Mouse (Mus musculus) CH12.LX (cell line): Measurements from ENCODE around the gene Rgs11. TPM values are rescaled to one million over a fixed set of nuclear protein-coding genes. Genes with fewer than 3 reads are reported as not detected.
A peak's percentile ranks its signal among the peaks of the same experiment; 100 is the strongest.

Experiments
- DNase-seq: peaks from one replicate; pipeline ENCODE4 v3.0.0-alpha.2; 2013; ENCODE audit errors: extremely low read depth
- H3K27ac ChIP-seq: 2 replicates; pipeline ENCODE4 v1.5.1; 2012; ENCODE audit warnings: low read depth, mild to moderate bottlenecking, control low read depth, moderate library complexity; ENCODE audit not compliant: insufficient read depth
- H3K27me3 ChIP-seq: replicated peaks from 2 replicates; pipeline ENCODE3; 2012; ENCODE audit warnings: inconsistent platforms
- H3K36me3 ChIP-seq, 2 experiments: replicated peaks in 1 of 2; 2 replicates each; pipeline versions ENCODE3 to v1.6.1; 2012; ENCODE audit warnings: inconsistent platforms in 1 of 2, low read length in 1 of 2, mild to moderate bottlenecking in 1 of 2, mixed read lengths in 1 of 2, moderate library complexity in 1 of 2; ENCODE audit not compliant: control insufficient read depth in 1 of 2, insufficient read depth in 1 of 2
- H3K4me1 ChIP-seq, 2 experiments: 2 replicates each; pipeline ENCODE4 v1.6.1; 2012; ENCODE audit warnings: inconsistent platforms in 1 of 2, moderate library complexity in 1 of 2; ENCODE audit not compliant: insufficient read depth in 2 of 2, control insufficient read depth in 1 of 2
- H3K4me2 ChIP-seq: 2 replicates; pipeline ENCODE4 v1.6.1; 2012; ENCODE audit warnings: low read depth, mild to moderate bottlenecking, control low read depth; ENCODE audit not compliant: poor library complexity, insufficient read depth, severe bottlenecking
- H3K4me3 ChIP-seq, 3 experiments: fragments of 150-350 bp in 1 of 3; sonication (generic) in 1 of 3; replicated peaks in 1 of 3; 2 replicates each; pipeline versions ENCODE3 to v1.5.1; 2011 to 2012; ENCODE audit warnings: low read depth in 2 of 3, low read length in 2 of 3, mild to moderate bottlenecking in 2 of 3, moderate library complexity in 2 of 3, control low read depth in 1 of 3, improper control_type of control experiment in 1 of 3, inconsistent platforms in 1 of 3, mixed read lengths in 1 of 3; ENCODE audit not compliant: poor library complexity in 1 of 3
- H3K79me2 ChIP-seq: replicated peaks from 2 replicates; pipeline ENCODE4 v1.6.1; 2012; ENCODE audit warnings: mild to moderate bottlenecking, moderate library complexity; ENCODE audit not compliant: control insufficient read depth, poor library complexity, insufficient read depth, severe bottlenecking; ENCODE audit errors: extremely low read depth
- H3K9ac ChIP-seq: 2 replicates; pipeline ENCODE4 v1.6.1; 2012; ENCODE audit warnings: low read depth, mild to moderate bottlenecking, control low read depth, moderate library complexity; ENCODE audit not compliant: insufficient read depth
- H3K9me3 ChIP-seq: replicated peaks from 2 replicates; pipeline ENCODE3; 2012; ENCODE audit warnings: low read length, inconsistent platforms, mixed read lengths
- CHD2 ChIP-seq: IDR thresholded peaks from 2 replicates; pipeline ENCODE4 v1.6.1; 2011; ENCODE audit warnings: low read length, improper control_type of control experiment
- ETS1 ChIP-seq: conservative IDR thresholded peaks from 2 replicates; pipeline ENCODE4 v1.6.1; 2012; ENCODE audit warnings: low read depth, mild to moderate bottlenecking, inconsistent platforms, low read length, improper control_type of control experiment, moderate library complexity
- GABPA ChIP-seq: IDR thresholded peaks from 2 replicates; pipeline ENCODE4 v1.6.1; 2012; ENCODE audit warnings: low read depth, low read length, improper control_type of control experiment, inconsistent platforms; ENCODE audit not compliant: insufficient replicate concordance
- HCFC1 ChIP-seq: IDR thresholded peaks from 2 replicates; pipeline ENCODE4 v1.6.1; 2012; ENCODE audit warnings: low read depth, mild to moderate bottlenecking, inconsistent platforms, low read length, improper control_type of control experiment
- JUN ChIP-seq: IDR thresholded peaks from 2 replicates; pipeline ENCODE4 v1.6.1; 2011; ENCODE audit warnings: low read depth, mild to moderate bottlenecking, low read length, improper control_type of control experiment, moderate library complexity; ENCODE audit not compliant: insufficient read depth
- KAT2A ChIP-seq: IDR thresholded peaks from 2 replicates; pipeline ENCODE4 v1.6.1; 2012; ENCODE audit warnings: low read length, improper control_type of control experiment, inconsistent platforms; ENCODE audit not compliant: insufficient replicate concordance
- MAFK ChIP-seq: IDR thresholded peaks from 2 replicates; pipeline ENCODE4 v1.6.1; 2011; ENCODE audit warnings: low read length, improper control_type of control experiment; ENCODE audit not compliant: insufficient replicate concordance
- MAX ChIP-seq: IDR thresholded peaks from 2 replicates; pipeline ENCODE4 v1.6.1; 2011; ENCODE audit warnings: low read length, improper control_type of control experiment
- MAZ ChIP-seq: IDR thresholded peaks from 2 replicates; pipeline ENCODE4 v1.6.1; 2012; ENCODE audit warnings: low read depth, mild to moderate bottlenecking, inconsistent platforms, low read length, improper control_type of control experiment, moderate library complexity
- MEF2A ChIP-seq: IDR thresholded peaks from 2 replicates; pipeline ENCODE4 v1.6.1; 2014; ENCODE audit warnings: low read depth, mild to moderate bottlenecking, inconsistent platforms, low read length, improper control_type of control experiment, borderline replicate concordance
- MXI1 ChIP-seq: IDR thresholded peaks from 2 replicates; pipeline ENCODE4 v1.6.1; 2011; ENCODE audit warnings: mild to moderate bottlenecking, low read depth, low read length, improper control_type of control experiment
- MYC ChIP-seq: IDR thresholded peaks from 2 replicates; pipeline ENCODE4 v1.6.1; 2011; ENCODE audit warnings: low read depth, mild to moderate bottlenecking, improper control_type of control experiment, low read length
- NELFE ChIP-seq: IDR thresholded peaks from 2 replicates; pipeline ENCODE4 v1.6.1; 2011; ENCODE audit warnings: low read depth, low read length, improper control_type of control experiment
- PAX5 ChIP-seq: IDR thresholded peaks from 2 replicates; pipeline ENCODE4 v1.6.1; 2012; ENCODE audit warnings: low read length, inconsistent platforms, mixed read lengths
- POLR2A ChIP-seq: IDR thresholded peaks from 2 replicates; pipeline ENCODE4 v1.6.1; 2011; ENCODE audit warnings: low read depth, mild to moderate bottlenecking, improper control_type of control experiment, low read length
- RCOR1 ChIP-seq: conservative IDR thresholded peaks from 2 replicates; pipeline ENCODE4 v1.6.1; 2012; ENCODE audit warnings: low read depth, mild to moderate bottlenecking, inconsistent platforms, low read length, improper control_type of control experiment
- SIN3A ChIP-seq: IDR thresholded peaks from 2 replicates; pipeline ENCODE4 v1.6.1; 2012; ENCODE audit warnings: low read length, improper control_type of control experiment, inconsistent platforms
- SMC3 ChIP-seq: IDR thresholded peaks from 2 replicates; pipeline ENCODE4 v1.6.1; 2011; ENCODE audit warnings: low read depth, low read length, improper control_type of control experiment
- TBP ChIP-seq: conservative IDR thresholded peaks from 2 replicates; pipeline ENCODE4 v1.6.1; 2011; ENCODE audit warnings: low read depth, low read length, improper control_type of control experiment
- UBTF ChIP-seq: IDR thresholded peaks from 2 replicates; pipeline ENCODE4 v1.6.1; 2012; ENCODE audit warnings: low read depth, mild to moderate bottlenecking, inconsistent platforms, low read length, improper control_type of control experiment, moderate library complexity
- USF2 ChIP-seq: conservative IDR thresholded peaks from 2 replicates; pipeline ENCODE4 v1.6.1; 2011; ENCODE audit warnings: low read depth, low read length, improper control_type of control experiment
- ZC3H11A ChIP-seq: IDR thresholded peaks from 2 replicates; pipeline ENCODE4 v1.6.1; 2012; ENCODE audit warnings: low read depth, mild to moderate bottlenecking, inconsistent platforms, low read length, improper control_type of control experiment
- ZMIZ1 ChIP-seq: IDR thresholded peaks from 2 replicates; pipeline ENCODE4 v1.6.1; 2012; ENCODE audit warnings: low read depth, mild to moderate bottlenecking, inconsistent platforms, low read length, improper control_type of control experiment
- dilution Hi-C: fragments of 300-500 bp; cut with MboI; formaldehyde crosslinking; loops from 2 replicates; pipeline ENCODE4 v1.14.3; 2020; ENCODE audit warnings: low sequenced_read_pairs; ENCODE audit not compliant: extremely low pct_unique_long_range_greater_than_20kb, extremely low pct_ligation_motif_present
- in situ Hi-C: fragments of 300-500 bp; cut with MboI; formaldehyde crosslinking; loops from 3 replicates; pipeline ENCODE4 v1.14.3; 2019; ENCODE audit warnings: low sequenced_read_pairs, low pct_ligation_motif_present, low pct_unique_long_range_greater_than_20kb, mixed read lengths
- polyA plus RNA-seq: library from polyadenylated mRNA; unstranded; fragments of >175 nt; gene quantifications from 2 replicates; pipeline ENCODE4 v1.2.1, GENCODE M21; 2012; ENCODE audit warnings: low read depth; ENCODE audit not compliant: insufficient read length
- total RNA-seq, 2 experiments: library from RNA; depleted of rRNA; stranded (reverse); fragments of 300-350 nt in 1 of 2; fragments of >200 nt in 1 of 2; gene quantifications; 2 replicates each; pipeline ENCODE4 v1.2.3; 2012 to 2014

Gene Rgs11
- total and polyA plus RNA-seq, 3 experiments, result 0.13 to 8.1 (median 0.40) TPM

- DNase-seq, result no peak
Measured at GRCm38 (mm10) chr17:26203321-26203811, 615 bp downstream of the Rgs11 start.

GRCm38 (mm10) chr17:26204766-26205165 is 2.0 kb downstream of the Rgs11 start:
- H3K27ac ChIP-seq, result no peak overlapping the region
- H3K27me3 ChIP-seq, result peaks cover 66% of the 10 kb centered on the region
- H3K4me3 ChIP-seq, result no peak overlapping the region
- no peak overlapping the region for H3K4me2 ChIP-seq
- DNase-seq, result no peak
- no peaks in the 10 kb centered on the region for H3K9me3 ChIP-seq
- no peak overlapping the region for H3K9ac ChIP-seq
- no peaks in the 10 kb centered on the region for H3K79me2 ChIP-seq
- in situ Hi-C loops (no loop called here), dilution Hi-C loops (no loop called here)
- no peak for TF ChIP-seq JUN
- TF ChIP-seq MEF2A, result no peak
- no peak for TF ChIP-seq UBTF
- no peak for TF ChIP-seq MAFK
- TF ChIP-seq POLR2A, result no peak
- TF ChIP-seq SMC3, result no peak
- no peak for TF ChIP-seq KAT2A
- TF ChIP-seq GABPA, result no peak
- TF ChIP-seq MXI1, result no peak
- H3K36me3 ChIP-seq, result no peaks in the 10 kb centered on the region
- peaks cover 5 to 10% of the 10 kb centered on the region in 2 experiments; a peak in 3 of 4 replicates for H3K4me1 ChIP-seq

More at GRCm38 (mm10) chr17:26203321-26203811, 615 bp downstream of the Rgs11 start:
- Histone ChIP-seq H3K4me3 (peak overlapping the region; percentile 5 to 50 (median 37)), H3K4me2 (peak overlapping the region; percentile 88), H3K9ac (no peak overlapping the region), H3K4me1 (peaks cover 5 to 10% of the 10 kb centered on the region in 2 experiments; a peak in 3 of 4 replicates), H3K27ac (no peak overlapping the region), H3K36me3 (peaks cover 0 to 8% of the 10 kb centered on the region in 2 experiments), H3K9me3 (no peaks in the 10 kb centered on the region), H3K79me2 (no peaks in the 10 kb centered on the region), H3K27me3 (peaks cover 66% of the 10 kb centered on the region)
- dilution Hi-C loops (no loop called here), in situ Hi-C loops (no loop called here)
- TF ChIP-seq RCOR1 (no peak), MAX (no peak), ETS1 (no peak), HCFC1 (no peak), POLR2A (no peak), MAZ (no peak), PAX5 (no peak), CHD2 (no peak), ZMIZ1 (no peak), NELFE (no peak), USF2 (no peak), TBP (no peak), SIN3A (no peak), MYC (no peak), MAFK (no peak), ZC3H11A (no peak)
- TF ChIP-seq, all 38 proteins: peak for 0
